Mouse (Mus musculus): ENCODE results near the gene Cmtr1. TPM values are rescaled to one million over a fixed set of nuclear protein-coding genes. Genes with fewer than 3 reads are reported as not detected.

Gene Cmtr1
- polyA plus RNA-seq, 1 experiment: 90.6 TPM

DNA sequence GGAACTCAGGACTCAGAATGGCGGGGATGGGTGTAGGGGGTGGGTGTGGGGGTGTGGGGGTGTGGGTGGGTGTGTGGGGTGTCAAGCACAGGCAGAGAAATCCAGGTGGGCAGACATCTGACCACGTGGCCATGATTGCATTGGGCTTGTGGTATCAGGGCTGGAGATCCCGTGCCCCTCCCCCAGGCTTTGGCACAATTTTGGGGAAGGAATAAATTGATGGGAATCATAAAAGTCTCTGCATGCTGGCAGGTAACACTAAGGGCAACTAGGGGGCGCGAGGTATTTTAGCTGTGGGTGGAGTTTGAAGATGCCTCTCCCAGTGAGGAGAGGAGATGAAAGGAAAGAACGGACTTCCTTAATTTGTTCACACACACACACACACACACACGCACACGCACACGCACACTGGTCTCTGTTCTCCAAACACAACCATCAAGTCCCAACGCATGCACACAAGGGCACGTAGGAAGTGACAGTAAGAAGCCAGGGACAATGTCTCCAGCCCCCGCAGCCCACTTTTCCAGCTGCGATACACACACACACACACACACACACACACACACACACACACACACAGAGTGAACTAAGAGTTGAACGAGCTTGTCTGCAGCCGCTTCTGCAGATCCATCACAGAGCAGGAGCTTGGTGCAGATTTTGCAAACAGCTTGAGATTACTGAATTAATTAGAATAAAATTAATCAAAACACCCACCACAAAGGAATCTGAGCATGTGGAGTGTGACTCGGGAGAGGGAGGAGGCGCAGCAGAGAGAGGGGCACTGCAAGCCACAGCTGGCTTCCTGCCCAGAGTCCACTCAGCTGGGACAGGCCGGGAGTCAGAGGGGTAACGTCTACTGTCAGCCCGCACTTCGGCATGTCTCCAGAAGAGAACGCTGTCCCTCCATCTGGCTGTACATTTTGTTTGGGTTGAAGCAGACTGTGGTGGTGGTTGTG, 77.7 kb downstream of the Cmtr1 start:
- TF ChIP-seq POLR2A (IDR thresholded peaks at IDR 0.05; ENCODE audit: borderline replicate concordance, control insufficient read depth, low read depth, low read length) (no peak), CTCF (IDR thresholded peaks at IDR 0.05; ENCODE audit: control insufficient read depth, insufficient read depth, low read length) (no peak)
- Histone ChIP-seq H3K4me3 (replicated peaks; ENCODE audit: control insufficient read depth, low read depth, low read length) (no peak overlapping the region), H3K4me1 (ENCODE audit: control insufficient read depth, insufficient read depth, low read length) (no peaks in the 10 kb centered on the region; the same call in 1 of the 2 replicates), H3K27ac (ENCODE audit: control insufficient read depth, insufficient read depth, low read depth, low read length, poor library complexity) (no peak overlapping the region)
- 9% methylated on average over 22 of the region's 22 CpGs for WGBS

DNA sequence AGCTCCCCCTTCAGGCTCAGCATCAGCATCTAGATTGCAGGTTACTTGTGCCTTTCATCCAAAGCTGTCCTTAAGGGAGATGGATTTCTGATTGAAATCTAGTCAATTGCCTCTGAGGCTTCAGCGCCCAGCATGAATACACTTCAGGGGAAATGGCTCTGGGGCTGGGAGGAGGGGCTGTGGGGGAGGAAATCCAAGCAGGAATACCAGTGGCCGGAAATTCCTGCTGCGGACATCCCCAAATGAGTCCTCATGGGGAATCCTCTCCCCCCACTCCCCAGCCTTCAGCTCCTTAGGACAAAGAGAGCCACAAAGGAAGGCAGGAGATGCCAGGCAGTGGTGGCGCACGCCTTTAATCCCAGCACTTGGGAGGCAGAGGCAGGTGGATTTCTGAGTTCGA, 87.1 kb downstream of the Cmtr1 start:
- H3K4me1 ChIP-seq (ENCODE audit: control insufficient read depth, insufficient read depth, low read length): no peaks in the 10 kb centered on the region
- no peak overlapping the region for H3K4me3 ChIP-seq (replicated peaks; ENCODE audit: control insufficient read depth, low read depth, low read length)
- H3K27ac ChIP-seq (ENCODE audit: control insufficient read depth, insufficient read depth, low read depth, low read length, poor library complexity): no peak overlapping the region
- 87% methylated on average over 6 of the region's 6 CpGs for WGBS
- TF ChIP-seq CTCF (IDR thresholded peaks at IDR 0.05; ENCODE audit: control insufficient read depth, insufficient read depth, low read length): no peak
- TF ChIP-seq POLR2A (IDR thresholded peaks at IDR 0.05; ENCODE audit: borderline replicate concordance, control insufficient read depth, low read depth, low read length): no peak

DNA sequence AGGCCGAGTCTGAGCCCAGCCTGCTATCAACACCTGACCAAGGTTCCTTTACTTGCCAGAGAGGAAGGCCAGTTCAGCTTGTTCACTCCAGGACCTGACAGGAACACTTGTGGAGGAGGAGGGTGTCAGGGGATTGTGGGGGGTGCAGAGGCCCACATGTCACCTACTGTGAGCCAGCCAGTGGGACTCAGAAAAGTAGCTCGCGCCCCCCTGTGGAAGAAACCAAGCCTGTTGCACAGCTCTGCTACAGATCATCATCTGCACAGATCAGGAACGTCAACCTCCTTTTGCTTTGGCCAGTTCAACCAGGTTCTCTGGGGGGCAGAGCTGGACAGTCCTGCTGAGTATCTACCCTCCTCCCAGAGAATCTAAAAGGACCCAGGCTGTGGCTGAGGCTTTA, 94.1 kb downstream of the Cmtr1 start:
- Histone ChIP-seq H3K27ac (ENCODE audit: control insufficient read depth, insufficient read depth, low read depth, low read length, poor library complexity) (no peak overlapping the region), H3K4me3 (replicated peaks; ENCODE audit: control insufficient read depth, low read depth, low read length) (no peak overlapping the region), H3K4me1 (ENCODE audit: control insufficient read depth, insufficient read depth, low read length) (no peaks in the 10 kb centered on the region)
- TF ChIP-seq CTCF (IDR thresholded peaks at IDR 0.05; ENCODE audit: control insufficient read depth, insufficient read depth, low read length) (no peak; the same call in 1 of the 2 replicates), POLR2A (IDR thresholded peaks at IDR 0.05; ENCODE audit: borderline replicate concordance, control insufficient read depth, low read depth, low read length) (no peak)
- WGBS: 82% methylated on average over 4 of the region's 4 CpGs

Other genes with a start within 250 kb of the Cmtr1 start
- gene Pim1, start 169.8 kb upstream of the Cmtr1 start, polyA plus RNA-seq (2011; ENCODE audit: insufficient read depth, insufficient read length, low replicate concordance, missing spikeins): 172 and 208 TPM in 2 replicates
- 0.65 TPM in 1 of 2 replicates, not detected in the other for gene Gm17657, start 111.0 kb upstream of the Cmtr1 start, polyA plus RNA-seq (2011; ENCODE audit: insufficient read depth, insufficient read length, low replicate concordance, missing spikeins)
- gene Tbc1d22b, start 110.8 kb upstream of the Cmtr1 start, polyA plus RNA-seq (2011; ENCODE audit: insufficient read depth, insufficient read length, low replicate concordance, missing spikeins): 4.1 and 9.9 TPM in 2 replicates
- gene Tmem217, start 108.2 kb upstream of the Cmtr1 start, polyA plus RNA-seq (2011; ENCODE audit: insufficient read depth, insufficient read length, low replicate concordance, missing spikeins): not detected in 2 replicates
- 50.5 and 59.1 TPM in 2 replicates for gene Rnf8, start 45.8 kb upstream of the Cmtr1 start, polyA plus RNA-seq (2011; ENCODE audit: insufficient read depth, insufficient read length, low replicate concordance, missing spikeins)
- 5.5 and 6.4 TPM in 2 replicates for gene Gm28043, start 45.7 kb upstream of the Cmtr1 start, polyA plus RNA-seq (2011; ENCODE audit: insufficient read depth, insufficient read length, low replicate concordance, missing spikeins)
- gene Ccdc167, start 56.4 kb downstream of the Cmtr1 start, polyA plus RNA-seq (2011; ENCODE audit: insufficient read depth, insufficient read length, low replicate concordance, missing spikeins): 24.2 and 28.3 TPM in 2 replicates